Comparison of ENCODE assay signal across 18 mouse cellular contexts in genomic region chr12:118111896-118112295, GRCm38 (mm10).
A peak's percentile ranks its signal among the peaks of the same experiment; 100 is the strongest.
DNase-seq lines count a peak whose midpoint lies in the region; ATAC-seq and TF ChIP-seq lines count a peak whose summit lies in the region.
"Had no signal": no experiment of that assay in that cellular context is flagged by ENCODE, and none has a peak within 500 bp of the region (broad histone marks: within the 10 kb centered on the region; RNA-seq: fewer than 3 reads in every experiment).

No protein-coding gene starts in this region.

- no peak for ATAC-seq in forebrain, embryonic 14.5 days
- no peak for ATAC-seq in forebrain, embryonic 16.5 days
- peak; percentile 31; the same call in 1 of the 2 replicates for ATAC-seq in lung, embryonic 14.5 days (ENCODE audit: insufficient read depth)
- ATAC-seq: forebrain, embryonic 15.5 days; hindbrain, embryonic 16.5 days had no signal

- TF ChIP-seq CTCF in lung, embryonic 14.5 days (IDR thresholded peaks at IDR 0.05; ENCODE audit: low read depth) = no peak

- H3K4me2 ChIP-seq in forebrain, embryonic 14.5 days (ENCODE audit: low read length) = no peak overlapping the region
- H3K4me2 ChIP-seq in forebrain, embryonic 16.5 days (ENCODE audit: low read length) = no peak overlapping the region
- no peak overlapping the region for H3K4me2 ChIP-seq in lung, embryonic 14.5 days
- H3K4me2 ChIP-seq: embryonic facial prominence, embryonic 15.5 days; forebrain, embryonic 15.5 days; hindbrain, embryonic 12.5 days had no signal

- H3K36me3 ChIP-seq in forebrain, embryonic 14.5 days (ENCODE audit: control insufficient read depth, insufficient read depth, low read length) = no peaks in the 10 kb centered on the region
- no peaks in the 10 kb centered on the region for H3K36me3 ChIP-seq in forebrain, embryonic 16.5 days (ENCODE audit: control insufficient read depth, insufficient read depth)
- H3K36me3 ChIP-seq in lung, embryonic 14.5 days (ENCODE audit: insufficient read depth) = no peaks in the 10 kb centered on the region
- H3K36me3 ChIP-seq: embryonic facial prominence, embryonic 15.5 days; forebrain, embryonic 10.5 days; forebrain, embryonic 15.5 days; heart, embryonic 10.5 days; hindbrain, embryonic 12.5 days had no signal

- no peak overlapping the region for H3K4me3 ChIP-seq in forebrain, embryonic 14.5 days (ENCODE audit: low read depth, low read length)
- H3K4me3 ChIP-seq in forebrain, embryonic 16.5 days (replicated peaks; ENCODE audit: low read length) = no peak overlapping the region
- H3K4me3 ChIP-seq in lung, embryonic 14.5 days (ENCODE audit: low read depth, low read length) = no peak overlapping the region
- H3K4me3 ChIP-seq: embryonic facial prominence, embryonic 15.5 days; erythroblast, embryonic 14.5 days; forebrain, embryonic 10.5 days; forebrain, embryonic 15.5 days; heart, embryonic 10.5 days; hindbrain, embryonic 12.5 days had no signal

- no peaks in the 10 kb centered on the region for H3K9me3 ChIP-seq in forebrain, embryonic 14.5 days (replicated peaks; ENCODE audit: control insufficient read depth, low read length)
- H3K9me3 ChIP-seq in forebrain, embryonic 16.5 days (ENCODE audit: control insufficient read depth, low read length) = no peaks in the 10 kb centered on the region
- H3K9me3 ChIP-seq in lung, embryonic 14.5 days (ENCODE audit: low read depth, low read length) = no peaks in the 10 kb centered on the region
- H3K9me3 ChIP-seq: embryonic facial prominence, embryonic 15.5 days; forebrain, embryonic 10.5 days; forebrain, embryonic 15.5 days; heart, embryonic 10.5 days; hindbrain, embryonic 12.5 days had no signal

- no peaks in the 10 kb centered on the region for H3K4me1 ChIP-seq in forebrain, embryonic 14.5 days (ENCODE audit: control insufficient read depth, insufficient read depth, low read length)
- no peaks in the 10 kb centered on the region for H3K4me1 ChIP-seq in forebrain, embryonic 16.5 days (replicated peaks; ENCODE audit: control insufficient read depth, insufficient read depth, low read length)
- H3K4me1 ChIP-seq in lung, embryonic 14.5 days (ENCODE audit: insufficient read depth) = 0 out of 2 replicates have a peak, but pooled peaks cover 7% of the 10 kb centered on the region
- H3K4me1 ChIP-seq: embryonic facial prominence, embryonic 15.5 days; forebrain, embryonic 15.5 days; heart, embryonic 10.5 days; hindbrain, embryonic 12.5 days had no signal

- 88% methylated on average over 3 of the region's 3 CpGs for WGBS in forebrain, embryonic 14.5 days
- 93% methylated on average over 3 of the region's 3 CpGs for WGBS in forebrain, embryonic 16.5 days
- 78% methylated on average over 3 of the region's 3 CpGs for WGBS in lung, embryonic 14.5 days

- H3K27me3 ChIP-seq in forebrain, embryonic 14.5 days (replicated peaks; ENCODE audit: control insufficient read depth, insufficient read depth, low read length) = no peaks in the 10 kb centered on the region
- no peaks in the 10 kb centered on the region for H3K27me3 ChIP-seq in forebrain, embryonic 16.5 days (replicated peaks; ENCODE audit: control insufficient read depth, insufficient read depth, low read length)
- H3K27me3 ChIP-seq in lung, embryonic 14.5 days (ENCODE audit: insufficient read depth, low read length) = no peaks in the 10 kb centered on the region
- H3K27me3 ChIP-seq: embryonic facial prominence, embryonic 15.5 days; forebrain, embryonic 15.5 days had no signal

- no peak for DNase-seq in forebrain, embryonic 14.5 days (ENCODE audit: low spot score)
- peak; percentile 9 for DNase-seq in lung, embryonic 14.5 days
- no peak for DNase-seq in lung, postnatal 25 days (ENCODE audit: low spot score)
- peak; percentile 4 for DNase-seq in lung, postnatal 10 days
- peak; percentile 4 to 23 for DNase-seq in lung, postnatal 4 days
- no peak for DNase-seq in spleen, postnatal 14 days (ENCODE audit: low spot score in 2 of 2)
- DNase-seq: adrenal gland, adult 2 months; adrenal gland, postnatal 25 days; embryo, embryonic 11 days; gastrocnemius, postnatal 10 days had no signal

- no peak overlapping the region for H3K9ac ChIP-seq in forebrain, embryonic 14.5 days (ENCODE audit: low read length)
- H3K9ac ChIP-seq in forebrain, embryonic 16.5 days (replicated peaks; ENCODE audit: low read depth, low read length) = no peak overlapping the region
- H3K9ac ChIP-seq in lung, embryonic 14.5 days = no peak overlapping the region
- H3K9ac ChIP-seq: embryonic facial prominence, embryonic 15.5 days; forebrain, embryonic 15.5 days; hindbrain, embryonic 12.5 days had no signal

- peak overlapping the region; percentile 24; the same call in 1 of the 2 replicates for H3K27ac ChIP-seq in forebrain, embryonic 14.5 days (ENCODE audit: low read depth, low read length)
- H3K27ac ChIP-seq in forebrain, embryonic 16.5 days (ENCODE audit: low read length) = no peak overlapping the region
- no peak overlapping the region for H3K27ac ChIP-seq in lung, embryonic 14.5 days (ENCODE audit: low read depth)
- H3K27ac ChIP-seq: embryonic facial prominence, embryonic 15.5 days; forebrain, embryonic 10.5 days; forebrain, embryonic 15.5 days; heart, embryonic 10.5 days; hindbrain, embryonic 12.5 days had no signal

Comparison
In these comparisons a context has a peak if more than half of its experiments do, and no peak if none do; other contexts are left out.
1. DNase-seq: peak in lung, embryonic 14.5 days (single experiment), lung, postnatal 10 days (single experiment) and lung, postnatal 4 days (2 of 2); none in forebrain, embryonic 14.5 days (single experiment), lung, postnatal 25 days (single experiment) and spleen, postnatal 14 days (0 of 2).